Mouse (Mus musculus) cerebellum, adult 18-20 months (tissue): ENCODE measurements at regions not wholly inside any gene's neighbourhood (a gene's known extent, or its start where the extent isn't known, plus 50 kb on each side); places are given as distances from the start of the nearest gene placed in this dataset.

Experiments used
- DNase-seq, 2 experiments: peaks; one replicate each; pipeline ENCODE4 v3.0.0; 2021

DNA sequence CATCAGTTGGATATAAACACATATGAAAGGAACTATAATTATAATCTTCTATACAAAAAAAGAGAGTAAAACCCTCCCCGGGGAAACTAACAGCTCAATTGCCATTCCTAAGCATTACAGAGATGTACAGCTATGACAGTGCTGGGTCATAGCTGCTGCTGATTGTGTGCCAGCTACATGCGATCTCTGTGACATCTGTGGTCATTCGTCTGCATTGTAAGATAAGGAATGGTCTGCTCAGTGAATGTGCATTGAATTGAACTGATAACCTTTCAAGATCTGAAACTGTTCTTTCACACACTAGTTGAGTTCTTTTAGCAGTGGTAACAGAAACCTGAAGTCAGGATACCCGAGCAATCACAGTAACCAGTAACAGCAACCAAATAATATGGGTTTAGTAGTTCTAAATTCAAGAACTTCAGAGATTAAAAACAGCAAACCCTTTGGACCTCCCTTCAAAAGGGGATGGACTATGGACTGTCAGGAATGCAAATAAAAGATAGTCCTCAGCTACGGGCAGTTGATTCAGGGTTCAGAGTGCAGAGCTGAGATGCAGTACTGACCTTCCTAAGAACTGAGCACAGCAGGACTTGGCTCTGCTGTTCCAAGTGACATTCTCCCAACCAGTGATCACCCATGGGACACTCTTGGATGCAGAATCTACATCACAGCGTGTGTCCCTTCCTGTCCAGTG, 295.7 kb downstream of the Cd47 start:
- no peak for DNase-seq

DNA sequence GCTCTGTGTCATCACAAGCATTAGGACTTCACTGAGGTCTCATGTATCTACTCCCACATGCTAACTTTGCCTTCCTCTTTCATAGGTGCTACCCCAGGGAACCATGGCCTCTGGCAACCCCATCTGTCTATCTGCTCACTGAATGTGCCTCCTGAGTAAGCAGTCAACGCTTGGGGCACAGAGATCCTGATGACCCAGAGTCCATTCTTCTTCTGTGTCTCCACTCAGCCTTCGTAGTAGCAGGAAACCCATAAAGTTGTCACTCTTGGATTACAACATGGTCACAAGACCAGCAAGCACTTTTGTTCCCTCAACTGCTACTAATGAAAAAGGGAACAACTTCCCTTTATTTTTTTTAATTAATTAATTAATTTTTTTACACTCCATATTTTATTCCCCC, 296.2 kb downstream of the Cd47 start:
- no peak for DNase-seq

DNA sequence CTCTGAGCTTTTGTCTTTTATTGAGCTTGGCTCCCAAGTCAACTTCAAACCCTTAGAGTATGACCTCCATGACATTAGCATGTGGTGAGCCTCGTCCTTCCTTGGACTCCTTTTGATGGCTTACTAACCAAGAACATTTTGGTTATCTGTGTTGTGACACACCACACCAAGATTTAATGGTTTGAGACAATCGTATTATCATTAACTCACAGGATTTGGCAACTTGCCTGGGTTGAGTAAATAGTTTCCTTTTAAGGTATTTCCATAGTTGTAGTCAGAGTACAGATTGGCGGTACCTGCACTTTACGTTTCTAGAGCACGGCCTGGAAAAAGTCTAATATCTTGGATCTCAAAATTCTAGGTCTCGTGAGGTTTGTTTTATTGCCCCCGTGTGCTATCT, 303.0 kb downstream of the Cd47 start:
- no peak for DNase-seq

DNA sequence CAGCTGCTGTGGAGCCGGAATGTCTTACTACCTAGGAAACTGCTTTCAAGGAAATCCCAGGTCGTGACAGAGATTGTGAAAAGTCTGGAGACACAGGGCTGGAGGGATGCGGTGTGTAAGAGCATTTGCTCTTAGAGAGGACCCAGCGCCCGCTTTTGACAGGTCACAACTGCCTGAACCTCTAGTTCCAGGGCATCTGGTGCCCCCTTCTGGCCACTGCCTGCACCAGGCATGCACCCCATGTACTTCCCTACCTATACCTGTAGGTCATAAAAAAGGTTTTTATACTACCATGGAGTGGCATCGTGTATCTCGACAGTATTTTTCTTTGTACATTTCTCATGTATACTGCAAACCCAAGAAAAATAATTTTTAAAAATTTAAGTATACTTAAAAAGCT, 314.0 kb downstream of the Bbx start:
- DNase-seq = no peak

DNA sequence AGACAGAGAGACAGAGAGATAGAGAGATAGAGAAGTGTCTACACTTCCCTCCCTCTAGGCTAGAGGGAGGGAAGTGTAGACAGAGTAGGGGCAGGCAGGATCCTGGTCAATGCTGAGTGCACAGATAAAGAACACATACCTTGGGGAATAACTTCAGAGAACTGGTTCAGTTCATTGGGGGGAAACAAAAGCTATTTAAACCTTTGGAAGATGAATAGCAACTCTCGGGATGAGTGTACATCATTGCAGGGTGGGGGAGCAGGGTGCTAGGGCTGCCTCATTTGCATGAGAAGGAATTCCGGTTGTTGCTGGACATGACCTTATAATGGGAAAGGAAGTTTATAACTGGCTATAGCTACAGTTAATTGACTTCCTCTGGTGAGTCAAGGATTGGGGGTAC, 309.7 kb downstream of the Bbx start:
- DNase-seq = no peak

DNA sequence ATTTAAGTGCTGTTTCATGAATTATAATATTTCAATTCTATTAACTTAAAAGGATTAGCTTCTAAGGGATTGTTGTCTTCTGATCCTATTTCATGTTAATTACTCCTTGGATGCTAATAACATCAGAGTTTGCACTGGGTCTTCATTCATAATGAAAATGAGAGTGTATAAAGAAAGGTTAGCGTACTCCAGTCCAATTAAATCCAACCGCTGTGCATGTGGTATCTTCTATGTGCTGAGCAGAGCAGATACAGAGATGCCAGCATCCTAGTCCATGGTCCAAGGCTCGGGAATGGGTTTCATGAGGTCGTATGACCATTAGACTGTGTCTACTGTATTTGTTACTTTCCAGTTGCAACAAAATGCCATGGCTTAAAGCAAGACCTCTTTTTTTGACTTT, 307.5 kb downstream of the Bbx start:
- no peak for DNase-seq

DNA sequence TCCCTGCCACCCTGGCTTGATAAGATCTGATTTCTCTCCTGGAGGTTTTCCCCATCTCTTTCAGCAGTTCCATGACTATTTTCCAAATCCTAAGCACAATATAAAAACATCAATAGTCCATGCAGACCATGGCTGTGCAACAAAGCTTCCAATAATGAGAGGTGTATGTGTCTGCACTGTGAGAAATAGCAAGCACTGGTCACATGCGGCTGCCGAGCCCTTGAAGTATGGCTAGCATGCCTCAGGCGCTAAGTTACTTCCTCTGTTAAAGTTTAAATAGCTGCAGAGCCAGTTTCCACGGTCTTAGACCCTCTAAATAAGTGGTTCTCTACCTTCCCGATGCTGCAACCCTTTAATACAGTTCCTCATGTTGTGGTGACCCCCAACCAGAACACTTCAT, 306.6 kb downstream of the Bbx start:
- DNase-seq = no peak

DNA sequence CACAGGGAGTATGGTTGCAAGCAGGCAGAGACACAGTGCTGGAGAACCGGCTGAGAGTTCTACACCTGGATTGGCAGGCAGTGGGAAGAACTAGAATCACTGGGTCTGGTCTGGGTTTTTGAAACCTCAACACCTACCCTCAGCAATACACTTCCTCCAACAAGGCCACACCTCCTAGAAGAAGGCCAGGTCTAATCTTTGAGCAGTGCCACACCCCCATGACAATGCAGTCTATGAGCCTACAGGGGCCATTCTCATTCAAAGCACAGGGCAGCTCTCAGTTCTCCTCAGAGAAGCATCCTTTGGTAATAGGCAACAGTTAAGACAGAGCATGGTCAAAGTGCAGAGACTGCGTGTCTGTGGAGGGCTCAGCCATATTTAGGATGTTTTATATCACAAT, 300.8 kb downstream of the Bbx start:
- DNase-seq = no peak
